Mouse (Mus musculus) heart, adult 2 months (tissue): Measurements from ENCODE around the gene Prokr2.

Experiments used
- CTCF ChIP-seq: fragments of 200-600 bp; IDR thresholded peaks from 2 replicates; pipeline ENCODE4 v1.8.1; 2022; ENCODE audit warnings: antibody characterized with exemption, mild to moderate bottlenecking, moderate library complexity
- EP300 ChIP-seq: fragments of 200-500 bp; IDR thresholded peaks from 2 replicates; pipeline ENCODE4 v1.6.1; 2011; ENCODE audit warnings: low read depth, low read length, control low read depth; ENCODE audit not compliant: insufficient read depth
- POLR2A ChIP-seq: fragments of 200-500 bp; IDR thresholded peaks from 2 replicates; pipeline ENCODE4 v1.6.1; 2011; ENCODE audit warnings: mild to moderate bottlenecking, low read depth, low read length, control low read depth; ENCODE audit not compliant: insufficient read depth

DNA sequence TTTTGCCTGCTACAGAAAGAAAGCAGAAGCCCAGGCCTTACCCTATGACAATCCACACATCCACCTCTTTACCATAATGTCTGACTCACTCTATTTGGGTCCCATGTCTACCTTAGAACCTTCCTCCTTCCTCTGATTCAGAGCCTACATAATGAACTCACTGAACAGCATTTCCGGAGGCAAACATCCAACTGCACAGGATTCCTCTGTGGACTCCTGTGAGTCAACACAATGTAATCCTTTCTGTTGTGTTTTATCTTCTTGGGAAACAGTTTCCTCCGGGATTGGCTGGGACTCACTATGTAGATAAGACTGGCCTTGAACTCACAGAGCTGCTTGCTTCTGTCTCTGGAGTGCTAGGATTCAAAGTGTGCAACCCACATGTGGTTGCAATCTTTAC, 44.9 kb downstream of the Prokr2 start:
- no peak for TF ChIP-seq EP300
- TF ChIP-seq CTCF: no peak
- no peak for TF ChIP-seq POLR2A
